Mouse (Mus musculus): ENCODE results near the gene Fam167b. TPM values are rescaled to one million over a fixed set of nuclear protein-coding genes. Genes with fewer than 3 reads are reported as not detected.
"Not testable (repeated sequence)": the region's sequence is repeated elsewhere in the genome, so short reads cannot be mapped to it uniquely, and the experiment has no call there.

Fam167b gene
- total and polyA plus RNA-seq, 2 experiments from 2014 or later = 6.1 to 6.2 TPM

- no peaks in the 10 kb centered on the region for H3K9me3 ChIP-seq (replicated peaks; ENCODE audit: control insufficient read depth, low read length)
- TF ChIP-seq EP300 (IDR thresholded peaks at IDR 0.05; ENCODE audit: low read depth) = no peak
- no peak for TF ChIP-seq CTCF (IDR thresholded peaks at IDR 0.05; ENCODE audit: low read depth)
- DNase-seq (ENCODE audit: low spot score) = no peak
- H3K27ac ChIP-seq (ENCODE audit: low read depth) = no peak overlapping the region
- H3K4me1 ChIP-seq (ENCODE audit: control insufficient read depth, insufficient read depth) = peaks cover under 1% of the 10 kb centered on the region; the same call in 1 of the 2 replicates
- H3K36me3 ChIP-seq (replicated peaks; ENCODE audit: control insufficient read depth, insufficient read depth, low read length) = no peaks in the 10 kb centered on the region
- WGBS = 75% methylated on average over 1 of the region's 1 CpGs
- no peak for ATAC-seq (ENCODE audit: insufficient read depth, low read depth)
- H3K4me2 ChIP-seq (ENCODE audit: low read depth, low read length) = no peak overlapping the region
- no peak overlapping the region for H3K9ac ChIP-seq (replicated peaks; ENCODE audit: low read depth, low read length)
- no peaks in the 10 kb centered on the region for H3K27me3 ChIP-seq (ENCODE audit: control insufficient read depth, insufficient read depth, low read length)
- no peak overlapping the region for H3K4me3 ChIP-seq (ENCODE audit: low read depth, low read length)
Observed at GRCm38 (mm10) chr4:129550295-129550694, 28.1 kb downstream of the Fam167b start.

DNA sequence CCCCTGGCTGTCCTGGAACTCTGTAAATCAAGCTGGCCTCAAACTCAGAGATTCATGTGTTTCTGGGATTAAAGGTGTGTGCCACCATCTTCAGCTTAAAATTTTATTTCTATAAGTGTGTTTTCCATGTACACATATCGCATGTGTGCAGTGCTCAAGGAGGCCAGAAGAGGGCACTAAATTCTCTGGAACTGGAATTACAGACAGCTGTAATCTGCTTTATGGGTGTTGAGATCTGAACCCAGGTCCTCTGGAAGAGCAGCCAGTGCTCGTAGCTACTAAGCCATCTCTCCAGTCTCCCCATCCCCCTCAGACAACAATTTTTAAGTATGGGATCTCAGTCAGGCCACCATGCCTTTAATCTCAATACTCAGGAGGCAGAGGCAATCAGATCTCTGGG lies 29.0 kb downstream of the Fam167b start:
- 94% methylated on average over 2 of the region's 2 CpGs for WGBS
- Histone ChIP-seq H3K36me3 (replicated peaks; ENCODE audit: control insufficient read depth, insufficient read depth, low read length) (no peaks in the 10 kb centered on the region), H3K4me2 (ENCODE audit: low read depth, low read length) (no peak overlapping the region), H3K4me3 (ENCODE audit: low read depth, low read length) (no peak overlapping the region), H3K9me3 (replicated peaks; ENCODE audit: control insufficient read depth, low read length) (no peaks in the 10 kb centered on the region), H3K4me1 (ENCODE audit: control insufficient read depth, insufficient read depth) (no peaks in the 10 kb centered on the region), H3K27ac (ENCODE audit: low read depth) (no peak overlapping the region), H3K9ac (replicated peaks; ENCODE audit: low read depth, low read length) (no peak overlapping the region), H3K27me3 (ENCODE audit: control insufficient read depth, insufficient read depth, low read length) (no peaks in the 10 kb centered on the region)
- ATAC-seq (ENCODE audit: insufficient read depth, low read depth) (no peak), DNase-seq (ENCODE audit: low spot score) (no peak)
- TF ChIP-seq EP300 (IDR thresholded peaks at IDR 0.05; ENCODE audit: low read depth) (no peak), CTCF (IDR thresholded peaks at IDR 0.05; ENCODE audit: low read depth) (peak; percentile 28; the same call in 1 of the 2 replicates)

GRCm38 (mm10) chr4:129547631-129548030 lies 30.7 kb downstream of the Fam167b start:
- not testable (repeated sequence) for H3K27ac ChIP-seq (ENCODE audit: low read depth); ATAC-seq (ENCODE audit: insufficient read depth, low read depth); H3K9ac ChIP-seq (replicated peaks; ENCODE audit: low read depth, low read length); H3K27me3 ChIP-seq (ENCODE audit: control insufficient read depth, insufficient read depth, low read length); H3K4me3 ChIP-seq (ENCODE audit: low read depth, low read length); H3K36me3 ChIP-seq (replicated peaks; ENCODE audit: control insufficient read depth, insufficient read depth, low read length); H3K9me3 ChIP-seq (replicated peaks; ENCODE audit: control insufficient read depth, low read length); H3K4me1 ChIP-seq (ENCODE audit: control insufficient read depth, insufficient read depth); H3K4me2 ChIP-seq (ENCODE audit: low read depth, low read length); DNase-seq (ENCODE audit: low spot score)
- 79% methylated on average over 4 of the region's 4 CpGs for WGBS

DNA sequence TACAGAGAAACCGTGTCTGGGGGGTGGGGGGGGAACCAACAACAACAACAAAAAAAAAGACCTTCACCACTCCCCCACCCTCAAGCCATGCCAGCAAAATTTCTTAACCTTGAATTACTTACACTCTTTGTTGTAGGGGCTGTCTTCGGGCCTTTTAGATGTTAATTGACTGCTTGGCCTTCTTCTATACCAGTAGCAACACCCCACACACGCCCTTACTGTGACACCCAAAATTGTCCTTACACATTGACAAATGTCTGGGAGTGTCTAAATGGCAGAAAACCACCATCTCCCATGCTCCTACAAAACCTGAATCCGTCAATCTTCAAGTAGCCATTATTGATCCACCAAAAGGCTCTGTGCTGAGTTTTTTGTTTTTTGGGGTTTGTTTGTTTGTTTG lies 34.2 kb downstream of the Fam167b start:
- DNase-seq (ENCODE audit: low spot score) (no peak), ATAC-seq (ENCODE audit: insufficient read depth, low read depth) (no peak)
- H3K4me1 ChIP-seq (ENCODE audit: control insufficient read depth, insufficient read depth) = peaks cover 13% of the 10 kb centered on the region
- H3K4me2 ChIP-seq (ENCODE audit: low read depth, low read length) = no peak overlapping the region
- no peak for TF ChIP-seq CTCF (IDR thresholded peaks at IDR 0.05; ENCODE audit: low read depth)
- TF ChIP-seq EP300 (IDR thresholded peaks at IDR 0.05; ENCODE audit: low read depth) = no peak
- H3K4me3 ChIP-seq (ENCODE audit: low read depth, low read length) = no peak overlapping the region
- 89% methylated on average over 4 of the region's 4 CpGs for WGBS
- no peaks in the 10 kb centered on the region for H3K36me3 ChIP-seq (replicated peaks; ENCODE audit: control insufficient read depth, insufficient read depth, low read length)
- H3K9me3 ChIP-seq (replicated peaks; ENCODE audit: control insufficient read depth, low read length) = no peaks in the 10 kb centered on the region
- no peaks in the 10 kb centered on the region for H3K27me3 ChIP-seq (ENCODE audit: control insufficient read depth, insufficient read depth, low read length)
- H3K9ac ChIP-seq (replicated peaks; ENCODE audit: low read depth, low read length) = no peak overlapping the region
- no peak overlapping the region for H3K27ac ChIP-seq (ENCODE audit: low read depth)

DNA sequence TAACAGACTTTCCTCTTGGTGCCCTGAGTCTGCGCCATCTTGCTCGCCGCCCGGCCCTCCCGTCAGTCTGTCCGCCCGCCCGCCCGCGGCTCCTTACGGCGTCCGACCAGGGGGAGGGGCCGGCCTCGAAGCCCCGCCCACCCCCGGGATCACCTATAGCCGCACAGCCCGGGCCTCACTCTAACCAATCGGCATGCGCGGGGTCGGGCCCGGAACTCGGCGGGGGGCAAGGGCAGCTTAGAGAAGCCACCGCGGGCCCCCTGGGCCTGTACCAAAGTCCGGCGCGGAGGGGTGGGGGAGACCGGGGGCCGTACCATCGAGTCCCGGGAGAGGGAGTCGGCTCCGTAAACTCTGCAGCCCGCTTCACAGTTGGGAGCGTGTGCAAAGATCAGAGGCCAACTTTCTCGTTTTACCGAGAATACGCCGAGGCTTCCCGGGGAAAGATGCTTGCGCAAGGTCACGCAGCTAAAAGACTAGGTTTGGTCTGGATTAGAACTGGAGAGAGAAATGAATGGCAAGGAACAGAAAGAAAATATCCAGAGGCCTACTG lies 35.7 kb downstream of the Fam167b start, which contains the start of gene Hdac1:
TSS of gene Hdac1 (minus strand) at position 122 of the 550 bp plus-strand sequence.
- Histone ChIP-seq H3K27ac (ENCODE audit: low read depth) (peak within 1 kb of the TSS; percentile 76), H3K9ac (replicated peaks; ENCODE audit: low read depth, low read length) (peak within 1 kb of the TSS; percentile 89), H3K4me2 (ENCODE audit: low read depth, low read length) (peak within 1 kb of the TSS; percentile 79), H3K36me3 (replicated peaks; ENCODE audit: control insufficient read depth, insufficient read depth, low read length) (peaks cover 5% of the 10 kb centered on the region; the same call in 1 of the 2 replicates), H3K4me1 (ENCODE audit: control insufficient read depth, insufficient read depth) (peaks cover 13% of the 10 kb centered on the region), H3K4me3 (ENCODE audit: low read depth, low read length) (peak within 1 kb of the TSS; percentile 85), H3K27me3 (ENCODE audit: control insufficient read depth, insufficient read depth, low read length) (no peaks in the 10 kb centered on the region), H3K9me3 (replicated peaks; ENCODE audit: control insufficient read depth, low read length) (no peaks in the 10 kb centered on the region)
- peak; percentile 76 for TF ChIP-seq EP300 (IDR thresholded peaks at IDR 0.05; ENCODE audit: low read depth)
- no peak for TF ChIP-seq CTCF (IDR thresholded peaks at IDR 0.05; ENCODE audit: low read depth)
- DNase-seq (ENCODE audit: low spot score) (peak; percentile 95), ATAC-seq (ENCODE audit: insufficient read depth, low read depth) (peak; percentile 100)
- WGBS = 1% methylated on average over 46 of the region's 46 CpGs

Data from heart, postnatal 0 days (tissue).